Mouse (Mus musculus) myocyte (in vitro differentiated cells): ENCODE measurements around the gene Acvr2b. TPM values are rescaled to one million over a fixed set of nuclear protein-coding genes. Genes with fewer than 3 reads are reported as not detected.
A peak's percentile ranks its signal among the peaks of the same experiment; 100 is the strongest.

Experiments used
- H3K27me3 ChIP-seq: one replicate; pipeline ENCODE4 v1.6.1; 2011; ENCODE audit not compliant: control insufficient read depth, insufficient read depth, insufficient read length
- H3K36me3 ChIP-seq: one replicate; pipeline ENCODE4 v1.6.1; 2011; ENCODE audit not compliant: control insufficient read depth, insufficient read depth
- H3K4me2 ChIP-seq: one replicate; pipeline ENCODE4 v1.6.1; 2011; ENCODE audit warnings: low read depth, control low read depth
- H3K4me3 ChIP-seq: one replicate; pipeline ENCODE4 v1.5.1; 2011; ENCODE audit warnings: mild to moderate bottlenecking, control low read depth, moderate library complexity
- H3K79me2 ChIP-seq: one replicate; pipeline ENCODE4 v1.6.1; 2011; ENCODE audit not compliant: control insufficient read depth, insufficient read depth
- H3ac ChIP-seq: one replicate; pipeline ENCODE4 v1.6.1; 2011; ENCODE audit not compliant: control insufficient read depth, insufficient read length
- CEBPB ChIP-seq: IDR thresholded peaks from 2 replicates; pipeline ENCODE4 v1.6.1; 2011; ENCODE audit warnings: mild to moderate bottlenecking, moderate library complexity; ENCODE audit not compliant: poor library complexity, insufficient read depth, severe bottlenecking
- E2F4 ChIP-seq: IDR thresholded peaks from one replicate; pipeline ENCODE4 v1.6.1; 2011; ENCODE audit warnings: mild to moderate bottlenecking, control low read depth, moderate library complexity; ENCODE audit not compliant: insufficient read depth
- MAX ChIP-seq: IDR thresholded peaks from one replicate; pipeline ENCODE4 v1.6.1; 2011; ENCODE audit warnings: low read depth, mild to moderate bottlenecking, control low read depth
- MYOD1 ChIP-seq, 3 experiments: IDR thresholded peaks; one replicate each; pipeline ENCODE4 v1.6.1; 2011; ENCODE audit warnings: control low read depth in 2 of 3, low read depth in 2 of 3, mild to moderate bottlenecking in 2 of 3, moderate library complexity in 1 of 3; ENCODE audit not compliant: insufficient read length in 2 of 3, control insufficient read depth in 1 of 3
- MYOG ChIP-seq, 3 experiments: IDR thresholded peaks; one replicate each; pipeline ENCODE4 v1.6.1; 2011; ENCODE audit warnings: control low read depth in 2 of 3, low read depth in 2 of 3, mild to moderate bottlenecking in 2 of 3; ENCODE audit not compliant: insufficient read length in 2 of 3, control insufficient read depth in 1 of 3, insufficient read depth in 1 of 3
- POLR2A ChIP-seq: IDR thresholded peaks from one replicate; pipeline ENCODE4 v1.6.1; 2011; ENCODE audit warnings: low read depth, mild to moderate bottlenecking, control low read depth, moderate library complexity; ENCODE audit not compliant: insufficient read length
- POLR2AphosphoS2 ChIP-seq: IDR thresholded peaks from one replicate; pipeline ENCODE4 v1.6.1; 2011; ENCODE audit warnings: low read depth, control low read depth; ENCODE audit not compliant: insufficient read length
- REST ChIP-seq: IDR thresholded peaks from one replicate; pipeline ENCODE4 v1.6.1; 2011; ENCODE audit warnings: mild to moderate bottlenecking, control low read depth, moderate library complexity; ENCODE audit not compliant: insufficient read depth, insufficient read length
- SRF ChIP-seq: IDR thresholded peaks from one replicate; pipeline ENCODE4 v1.6.1; 2011; ENCODE audit warnings: low read depth; ENCODE audit not compliant: control insufficient read depth, insufficient read length
- TCF12 ChIP-seq: IDR thresholded peaks from one replicate; pipeline ENCODE4 v1.6.1; 2011; ENCODE audit warnings: mild to moderate bottlenecking, control low read depth; ENCODE audit not compliant: poor library complexity, insufficient read depth, severe bottlenecking
- TCF3 ChIP-seq: IDR thresholded peaks from one replicate; pipeline ENCODE4 v1.6.1; 2011; ENCODE audit warnings: low read depth, control low read depth; ENCODE audit not compliant: insufficient read length
- USF1 ChIP-seq: IDR thresholded peaks from one replicate; pipeline ENCODE4 v1.6.1; 2011; ENCODE audit warnings: low read depth, mild to moderate bottlenecking, control low read depth, moderate library complexity
- polyA plus RNA-seq: library from polyadenylated mRNA; unstranded; fragments of >200 nt; fragmentation: generic; extraction: Trizol; gene quantifications from one replicate; pipeline ENCODE4 v1.2.1, GENCODE M21; 2012; ENCODE audit warnings: missing spikeins

The Acvr2b gene
- polyA plus RNA-seq, 1 experiment, result 1.8 TPM

DNA sequence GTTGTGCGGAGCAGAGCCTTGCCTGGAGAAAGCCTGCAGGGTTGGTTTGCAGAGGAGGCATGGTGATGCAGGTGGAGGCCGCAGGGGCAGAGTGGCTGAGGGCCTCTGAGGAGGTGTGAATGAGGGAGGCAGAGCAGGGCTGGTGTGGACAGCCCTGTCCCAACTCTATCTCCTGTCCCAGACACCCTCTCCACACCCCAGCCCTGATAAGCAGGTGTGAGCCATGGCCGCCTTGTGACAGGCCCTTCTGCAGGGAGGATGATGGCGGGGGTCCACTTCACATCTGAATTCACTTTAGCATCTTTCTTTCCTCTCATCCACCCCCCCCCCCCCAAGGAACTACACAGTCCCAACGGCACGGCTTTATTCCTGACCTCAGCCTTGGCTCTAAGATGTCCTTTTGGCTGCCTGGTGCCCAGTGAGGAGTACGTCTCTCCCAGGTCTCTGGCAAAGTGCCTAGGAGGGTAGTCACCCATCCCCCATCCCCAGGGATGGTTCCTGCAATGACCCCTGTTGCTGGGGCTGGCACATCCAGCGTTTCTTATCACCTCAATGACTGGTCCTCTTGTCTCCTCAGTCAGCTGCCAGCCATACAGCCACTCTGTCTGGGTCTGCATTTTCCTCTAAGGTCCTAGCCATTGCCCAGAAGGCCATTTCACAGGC, 67.9 kb downstream of the Acvr2b start:
- Histone ChIP-seq H3K4me3 (no peak overlapping the region), H3K4me2 (no peak overlapping the region), H3K36me3 (no peaks in the 10 kb centered on the region)

DNA sequence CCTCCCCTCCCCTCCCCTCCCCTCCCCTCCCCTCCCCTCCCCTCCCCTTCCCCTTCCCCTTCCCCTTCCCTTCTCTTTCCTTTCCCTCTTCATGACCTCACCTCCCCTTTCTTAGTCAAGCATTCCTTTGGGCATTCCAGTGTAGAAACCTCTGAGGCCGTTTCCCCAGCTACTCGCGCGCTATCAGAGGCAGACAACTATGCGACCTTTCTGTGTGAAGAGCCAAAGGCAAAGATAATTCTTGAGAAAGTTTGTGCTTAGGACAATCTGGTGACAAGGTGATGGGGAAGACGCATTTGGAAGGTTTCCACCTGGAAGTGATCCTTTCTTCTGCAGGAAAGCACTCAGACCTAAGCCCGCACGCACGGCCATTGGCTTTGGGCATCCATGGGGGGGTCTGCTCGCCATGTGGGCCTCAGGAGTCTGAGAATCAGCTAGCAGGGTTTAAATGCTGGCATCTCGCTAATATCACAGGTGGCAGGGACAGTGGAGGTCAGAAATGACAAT, 70.5 kb downstream of the Acvr2b start:
- H3K4me2 ChIP-seq, result no peak overlapping the region
- H3ac ChIP-seq, result no peak overlapping the region
- no peaks in the 10 kb centered on the region for H3K27me3 ChIP-seq
- no peaks in the 10 kb centered on the region for H3K36me3 ChIP-seq
- H3K79me2 ChIP-seq, result no peaks in the 10 kb centered on the region
- no peak for TF ChIP-seq MAX
- no peak overlapping the region for H3K4me3 ChIP-seq

More for the DNA sequence above, 67.9 kb downstream of the Acvr2b start:
- no peak for TF ChIP-seq REST
- TF ChIP-seq POLR2A, result no peak
- no peak for TF ChIP-seq TCF12
- TF ChIP-seq E2F4, result no peak
- TF ChIP-seq MYOG (IDR thresholded peaks at IDR 0.05; ENCODE audit: control insufficient read depth in 1 of 3, insufficient read depth in 1 of 3, insufficient read length in 2 of 3, low read depth in 2 of 3), result no peak
- TF ChIP-seq POLR2AphosphoS2, result no peak
- TF ChIP-seq TCF3, result no peak
- no peak for TF ChIP-seq USF1
- no peak for TF ChIP-seq MAX
- no peak for TF ChIP-seq CEBPB
- no peak for TF ChIP-seq MYOD1 (IDR thresholded peaks at IDR 0.05; ENCODE audit: control insufficient read depth in 1 of 3, insufficient read length in 2 of 3, low read depth in 2 of 3)
- TF ChIP-seq SRF, result no peak
- Histone ChIP-seq H3ac (no peak overlapping the region), H3K27me3 (no peaks in the 10 kb centered on the region), H3K79me2 (no peaks in the 10 kb centered on the region)

DNA sequence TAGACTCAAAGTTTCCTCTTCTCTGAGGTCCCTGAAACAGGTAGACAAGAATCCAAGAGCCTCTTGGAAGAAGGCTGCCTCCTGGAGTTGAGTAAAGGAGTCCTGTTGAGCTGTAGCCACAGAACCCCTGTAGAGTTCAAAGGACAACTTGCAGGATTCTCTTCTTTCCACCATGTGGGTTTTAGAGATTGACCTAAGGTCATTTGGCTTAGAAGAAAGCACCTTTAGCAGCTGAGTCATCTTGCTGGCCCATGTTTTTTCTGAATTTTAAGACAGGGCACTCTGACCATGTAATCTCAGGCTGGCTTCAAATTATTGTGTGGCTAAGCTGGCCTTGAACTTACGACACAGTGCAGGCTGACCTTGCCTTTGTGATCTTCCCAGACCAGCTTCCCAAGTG, 71.1 kb downstream of the Acvr2b start:
- Histone ChIP-seq H3K27me3 (no peaks in the 10 kb centered on the region), H3K4me3 (no peak overlapping the region), H3K36me3 (no peaks in the 10 kb centered on the region), H3K4me2 (peak overlapping the region; percentile 53), H3ac (no peak overlapping the region), H3K79me2 (no peaks in the 10 kb centered on the region)
- TF ChIP-seq TCF3 (no peak), POLR2AphosphoS2 (no peak), SRF (no peak), MAX (no peak), USF1 (no peak), CEBPB (no peak), REST (no peak)

DNA sequence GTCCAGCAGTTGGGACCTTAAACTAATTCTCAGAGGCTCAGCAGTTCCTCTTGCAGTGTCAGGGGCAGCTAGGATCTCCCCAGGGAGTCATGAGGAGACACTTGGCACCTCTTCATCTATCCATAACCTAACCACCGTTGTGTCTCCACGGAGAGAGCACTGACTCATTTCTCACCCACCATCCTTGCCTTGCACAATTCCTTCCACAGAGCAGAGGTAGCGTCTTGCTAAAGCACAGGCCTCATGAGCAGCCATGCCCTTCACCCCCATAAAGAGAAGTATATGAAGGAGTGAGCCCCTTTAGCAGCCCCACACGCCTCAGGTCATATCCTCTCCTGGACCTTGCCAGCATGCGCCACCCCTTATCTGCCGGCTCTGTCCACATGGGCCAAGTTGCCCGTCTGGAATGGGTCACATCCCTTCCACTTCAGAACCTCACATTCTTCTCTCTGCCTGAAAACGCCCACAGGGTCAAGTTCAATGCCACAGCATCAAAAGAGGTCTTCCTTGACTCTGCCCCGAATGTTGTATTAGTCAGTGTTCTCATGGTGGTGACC, 71.8 kb downstream of the Acvr2b start:
- no peaks in the 10 kb centered on the region for H3K27me3 ChIP-seq
- no peaks in the 10 kb centered on the region for H3K79me2 ChIP-seq
- no peak overlapping the region for H3ac ChIP-seq
- H3K4me2 ChIP-seq, result peak overlapping the region; percentile 53
- H3K4me3 ChIP-seq, result no peak overlapping the region
- TF ChIP-seq MYOD1 (IDR thresholded peaks at IDR 0.05; ENCODE audit: control insufficient read depth in 1 of 3, insufficient read length in 2 of 3, low read depth in 2 of 3) (peak in 1 of 3 experiments; percentile 46), TCF3 (no peak), CEBPB (peak; percentile 65; the same call in 1 of the 2 replicates), TCF12 (no peak), SRF (no peak), MAX (no peak), POLR2A (no peak), E2F4 (no peak)
- H3K36me3 ChIP-seq, result no peaks in the 10 kb centered on the region

DNA sequence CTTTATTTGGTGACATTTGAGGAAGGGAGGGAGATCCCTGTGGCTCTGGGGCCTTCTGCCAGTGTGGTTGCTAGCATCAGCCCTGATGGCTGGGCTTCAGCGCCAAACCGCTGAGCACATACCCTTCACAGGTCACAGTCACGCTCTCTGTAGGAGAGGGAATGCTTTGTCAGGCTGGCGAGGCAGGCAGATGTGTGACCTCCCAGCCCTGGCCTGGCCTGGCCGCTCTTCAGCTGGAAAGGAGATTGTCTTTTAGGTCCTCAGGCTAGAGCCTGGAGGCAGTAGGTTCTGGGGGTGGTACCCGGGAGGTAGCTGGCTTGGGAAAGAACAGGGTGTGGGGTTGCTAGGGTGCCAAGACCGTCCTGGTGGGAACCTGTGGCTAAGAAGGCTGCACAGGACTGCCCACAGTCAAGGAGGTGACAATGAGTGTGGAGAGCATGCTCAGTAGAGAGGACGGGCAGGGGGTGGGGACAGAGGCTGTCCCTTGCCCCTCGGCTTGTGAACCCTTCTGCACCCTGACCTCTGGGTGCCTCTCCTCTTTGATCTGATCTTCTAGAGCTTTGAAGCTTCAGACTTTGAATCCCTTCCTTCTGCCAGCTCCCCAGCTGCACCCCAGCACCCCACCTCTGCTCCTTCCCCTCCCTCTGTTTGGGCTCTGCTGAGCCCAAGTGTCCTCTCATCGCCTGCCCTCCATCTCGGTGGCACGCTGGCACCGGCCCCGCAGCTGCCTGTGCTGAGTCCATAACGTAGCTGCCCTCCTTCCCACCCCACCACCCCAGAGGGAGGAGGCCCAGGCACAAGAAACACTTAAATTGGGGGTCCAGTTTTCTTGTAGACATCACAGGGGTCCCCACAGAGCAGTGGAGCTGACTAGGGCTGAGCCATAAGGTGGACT, 73.0 kb downstream of the Acvr2b start:
- Histone ChIP-seq H3K79me2 (no peaks in the 10 kb centered on the region), H3K4me3 (no peak overlapping the region), H3K36me3 (no peaks in the 10 kb centered on the region), H3K27me3 (no peaks in the 10 kb centered on the region), H3K4me2 (no peak overlapping the region), H3ac (no peak overlapping the region)
- TF ChIP-seq REST (no peak), MYOD1 (IDR thresholded peaks at IDR 0.05; ENCODE audit: control insufficient read depth in 1 of 3, insufficient read length in 2 of 3, low read depth in 2 of 3) (peak in 1 of 3 experiments; percentile 49)
